Mouse (Mus musculus) retina, postnatal 1 day (tissue): ENCODE results near the gene Rbm4.
"Not testable (repeated sequence)": the region's sequence is repeated elsewhere in the genome, so short reads cannot be mapped to it uniquely, and the experiment has no call there.

Source experiments
- DNase-seq: peaks from one replicate; pipeline ENCODE4 v3.0.0-alpha.2; 2012

Rbm4 gene

GRCm38 (mm10) chr19:4795929-4796328 is 2.2 kb upstream of the Rbm4 start:
- no peak for DNase-seq

GRCm38 (mm10) chr19:4793281-4793830 is 345 bp downstream of the Rbm4 start:
- DNase-seq: no peak

- DNase-seq: no peak
These were observed 7.4 kb downstream of the Rbm4 start for GRCm38 (mm10) chr19:4786313-4786712.

GRCm38 (mm10) chr19:4785206-4785605 is 8.5 kb downstream of the Rbm4 start:
- no peak for DNase-seq

GRCm38 (mm10) chr19:4782891-4783290 is 10.8 kb downstream of the Rbm4 start:
- no peak for DNase-seq

GRCm38 (mm10) chr19:4772785-4773184 is 20.9 kb downstream of the Rbm4 start:
- no peak for DNase-seq

- DNase-seq: no peak
These were observed 26.1 kb downstream of the Rbm4 start for GRCm38 (mm10) chr19:4767507-4768148.

GRCm38 (mm10) chr19:4762876-4763275 is 30.8 kb downstream of the Rbm4 start:
- no peak for DNase-seq

- DNase-seq: not testable (repeated sequence)
These were observed 33.2 kb downstream of the Rbm4 start for GRCm38 (mm10) chr19:4760544-4760943.

GRCm38 (mm10) chr19:4756921-4757320 is 36.8 kb downstream of the Rbm4 start:
- no peak for DNase-seq

- peak; percentile 99 for DNase-seq
These were observed 37.3 kb downstream of the Rbm4 start, which contains the start of gene Rbm4b for GRCm38 (mm10) chr19:4756193-4756911. Gene Rbm4b (plus strand): TSS chr19:4756497.

- peak; percentile 94 for DNase-seq
These were observed 38.0 kb downstream of the Rbm4 start for GRCm38 (mm10) chr19:4755565-4756192.

- no peak for DNase-seq
These were observed 43.7 kb downstream of the Rbm4 start for GRCm38 (mm10) chr19:4749975-4750374.

- DNase-seq: no peak
These were observed 45.2 kb downstream of the Rbm4 start for GRCm38 (mm10) chr19:4748493-4748892.

- no peak for DNase-seq
These were observed 45.9 kb downstream of the Rbm4 start for GRCm38 (mm10) chr19:4747631-4748312.

- no peak for DNase-seq
These were observed 47.1 kb downstream of the Rbm4 start for GRCm38 (mm10) chr19:4746611-4747010.

GRCm38 (mm10) chr19:4745681-4746080 is 48.0 kb downstream of the Rbm4 start:
- DNase-seq: no peak

GRCm38 (mm10) chr19:4745057-4745456 is 48.6 kb downstream of the Rbm4 start:
- DNase-seq: no peak

GRCm38 (mm10) chr19:4744026-4744425 is 49.7 kb downstream of the Rbm4 start:
- no peak for DNase-seq

GRCm38 (mm10) chr19:4743524-4743923 is 50.2 kb downstream of the Rbm4 start:
- peak; percentile 79 for DNase-seq

GRCm38 (mm10) chr19:4742229-4742628 is 51.5 kb downstream of the Rbm4 start:
- DNase-seq: no peak

GRCm38 (mm10) chr19:4741482-4741881 is 52.2 kb downstream of the Rbm4 start:
- no peak for DNase-seq

GRCm38 (mm10) chr19:4739762-4740161 is 53.9 kb downstream of the Rbm4 start:
- DNase-seq: no peak
